Mouse (Mus musculus) effector memory CD4-positive, alpha-beta T cell, adult 7 months (primary cell): ENCODE data around the gene Unc93b1. TPM values are rescaled to one million over a fixed set of nuclear protein-coding genes. Genes with fewer than 3 reads are reported as not detected.

ENCODE experiments used
- polyA plus RNA-seq: library from polyadenylated mRNA; unstranded; fragments of 100-300 nt; shearing (Covaris generic); gene quantifications from one replicate; pipeline ENCODE4 v1.2.1, GENCODE M21; 2017

Unc93b1 gene
- polyA plus RNA-seq, result 37.0 TPM

DNA sequence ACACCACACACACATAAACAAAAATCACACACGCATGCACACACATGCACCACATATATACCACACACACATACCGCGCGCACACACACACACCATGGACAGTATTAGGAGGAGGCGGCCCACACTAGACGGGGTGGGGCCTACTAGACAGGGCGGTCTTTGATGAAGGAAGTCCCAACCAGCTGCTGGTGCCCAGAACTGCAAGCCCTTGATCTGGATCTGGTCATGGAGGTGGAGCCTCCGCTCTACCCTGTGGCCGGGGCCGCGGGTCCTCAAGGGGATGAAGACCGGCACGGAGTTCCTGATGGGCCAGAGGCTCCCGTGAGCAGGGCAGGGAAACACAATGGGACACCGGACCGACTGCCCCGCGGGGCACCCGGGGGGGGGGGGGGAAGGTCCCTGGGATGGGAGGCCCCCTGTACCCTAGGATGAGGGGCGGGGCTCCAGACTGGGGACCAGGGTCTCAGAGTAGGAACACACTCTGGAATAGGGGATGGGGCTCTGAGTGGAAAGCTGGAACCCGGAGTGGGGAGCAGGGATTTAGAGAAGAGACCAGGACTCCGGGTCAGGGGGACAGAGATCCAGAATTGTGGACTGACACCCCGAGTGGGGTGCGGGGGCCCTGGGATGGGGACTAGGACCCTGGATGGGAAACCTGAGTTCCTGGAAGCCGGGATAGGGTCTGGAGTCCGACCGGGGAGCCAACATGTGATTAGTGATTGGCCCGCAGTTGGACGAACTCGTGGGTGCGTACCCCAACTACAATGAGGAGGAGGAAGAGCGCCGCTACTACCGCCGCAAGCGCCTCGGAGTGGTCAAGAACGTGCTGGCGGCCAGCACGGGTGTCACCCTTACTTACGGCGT is at the start of gene Unc93b1:
TSS of gene Unc93b1 (plus strand) at position 155 of the 864 bp plus-strand sequence.

DNA sequence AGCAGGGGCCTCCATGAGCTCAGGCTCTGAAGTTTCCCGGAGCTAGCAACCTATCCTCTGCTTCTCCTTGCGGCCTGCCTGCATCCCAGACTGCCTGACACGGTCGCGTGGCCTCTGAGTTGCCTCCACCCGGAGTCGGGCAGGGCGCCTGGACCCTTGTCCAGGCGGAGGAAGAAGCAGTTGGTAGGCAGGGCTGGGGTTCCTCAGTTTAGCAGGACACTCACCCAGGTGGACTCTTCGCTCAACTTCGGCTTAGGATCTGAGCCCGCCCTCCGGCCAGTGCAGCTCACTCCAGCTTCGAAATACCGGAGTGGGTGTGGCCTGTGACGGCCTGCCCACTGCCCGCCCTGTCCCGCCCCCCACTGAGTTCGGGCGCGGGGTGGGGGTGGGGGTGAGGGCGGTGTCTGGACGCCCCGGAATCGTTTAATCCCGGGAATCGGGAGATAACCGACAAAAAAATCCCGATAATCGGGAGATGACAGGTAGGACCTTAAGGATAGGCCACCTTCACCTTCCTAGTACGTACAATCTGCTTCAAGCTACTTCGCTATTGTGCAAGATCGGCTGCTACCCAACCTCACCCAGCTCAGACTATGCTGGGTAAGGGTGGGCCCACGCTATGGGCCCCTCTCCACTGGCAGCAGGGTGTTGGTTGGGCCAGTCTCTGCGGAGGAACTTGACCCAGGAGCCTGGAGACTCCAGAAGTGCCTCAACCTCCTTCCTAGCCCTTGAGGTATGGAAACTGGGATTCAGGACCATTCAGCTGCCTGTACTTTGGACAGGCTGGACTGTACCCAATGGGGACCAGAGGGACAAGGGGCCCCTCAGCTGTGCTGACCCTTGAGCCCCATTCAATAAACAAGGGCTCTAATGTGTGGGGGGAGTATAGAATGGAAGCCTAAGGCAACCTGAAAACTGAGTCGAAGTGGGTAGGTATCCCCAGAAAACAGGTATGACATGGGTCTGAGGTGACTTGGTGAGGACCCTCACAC is 27.9 kb upstream of the Unc93b1 start, which contains the start of gene Tcirg1:
TSS of gene Tcirg1 (minus strand) at position 339 of the 992 bp plus-strand sequence.

DNA sequence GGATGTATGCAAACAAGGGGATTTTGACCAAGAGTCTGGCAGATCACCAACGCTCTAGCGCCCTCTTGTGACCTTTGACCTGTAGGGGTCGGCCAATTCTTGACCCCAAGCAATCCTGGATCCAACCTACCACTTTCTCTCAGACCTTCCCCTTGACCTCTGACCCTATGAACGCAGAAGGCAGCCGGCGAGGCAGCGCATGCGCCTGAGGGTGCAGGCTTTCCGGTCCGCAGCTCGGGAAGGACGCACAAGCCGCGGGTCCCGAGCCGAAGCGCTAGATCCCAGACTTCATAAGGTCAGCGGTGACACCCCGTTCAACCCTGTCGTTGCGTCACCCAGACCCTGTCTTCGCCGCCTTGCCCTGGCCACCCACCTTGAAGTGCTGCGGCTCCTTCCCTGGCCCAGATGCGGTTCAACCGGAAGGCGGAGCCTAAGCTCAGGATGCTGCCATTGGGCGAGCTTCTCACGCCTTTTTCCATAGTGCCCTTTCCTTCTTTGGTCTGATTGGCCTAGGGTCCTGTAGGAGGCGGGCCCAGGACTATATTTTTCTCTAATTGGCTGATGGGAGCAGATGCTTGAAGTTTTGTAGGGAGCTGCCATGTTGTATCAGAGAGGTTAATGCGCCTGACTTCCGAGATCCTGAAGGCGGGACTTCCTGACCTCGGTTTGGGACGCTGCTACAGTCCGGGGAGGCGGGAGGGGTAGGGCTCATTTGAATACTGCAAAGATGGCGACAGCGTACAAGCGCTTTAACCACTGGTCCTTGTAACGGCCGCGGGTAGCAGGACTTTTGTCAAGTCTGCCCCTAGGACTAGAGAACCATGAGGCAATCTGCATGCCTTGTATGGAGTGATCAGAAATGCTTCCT is 22.4 kb upstream of the Unc93b1 start, which contains the start of gene Ndufs8:
TSS of gene Ndufs8 (minus strand) at position 438 of the 868 bp plus-strand sequence.

DNA sequence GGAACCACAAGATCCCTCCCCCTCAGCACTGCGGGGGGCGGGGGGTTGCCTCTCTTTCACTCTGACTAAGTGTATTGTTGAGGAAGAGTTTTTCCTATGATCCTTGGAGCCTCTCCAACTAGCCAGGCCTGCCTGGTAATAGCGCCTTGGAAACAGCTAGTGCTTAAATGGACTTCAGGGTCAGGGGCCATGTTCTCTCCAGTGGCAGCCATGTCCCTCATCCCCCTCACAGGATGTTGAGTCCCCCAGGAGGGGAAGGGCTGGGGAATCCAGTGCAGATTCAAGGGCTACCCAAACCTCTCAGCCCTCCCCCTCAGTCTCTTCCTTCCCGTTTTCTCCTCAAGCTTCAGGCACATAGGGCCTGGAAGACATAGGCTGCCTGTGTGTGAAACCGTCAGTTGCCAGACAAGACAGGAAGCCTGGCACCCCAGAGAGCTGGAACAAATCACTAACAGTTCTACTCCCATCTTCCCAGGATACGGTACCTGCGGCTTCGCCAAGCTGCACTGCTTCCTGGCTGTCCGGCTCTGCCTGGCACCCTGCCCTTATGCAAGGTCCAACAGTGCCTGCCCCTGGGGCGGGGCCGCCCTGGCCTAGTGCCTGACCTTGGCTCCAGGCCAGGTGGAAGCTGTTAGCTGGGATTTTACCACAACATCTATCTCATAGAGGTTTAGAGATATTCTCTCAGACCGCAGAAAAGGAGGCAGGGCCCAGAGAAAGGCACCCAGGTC is 5.6 kb upstream of the Unc93b1 start, which contains the start of gene Aldh3b1:
TSS of gene Aldh3b1 (minus strand) at position 598 of the 731 bp plus-strand sequence.

DNA sequence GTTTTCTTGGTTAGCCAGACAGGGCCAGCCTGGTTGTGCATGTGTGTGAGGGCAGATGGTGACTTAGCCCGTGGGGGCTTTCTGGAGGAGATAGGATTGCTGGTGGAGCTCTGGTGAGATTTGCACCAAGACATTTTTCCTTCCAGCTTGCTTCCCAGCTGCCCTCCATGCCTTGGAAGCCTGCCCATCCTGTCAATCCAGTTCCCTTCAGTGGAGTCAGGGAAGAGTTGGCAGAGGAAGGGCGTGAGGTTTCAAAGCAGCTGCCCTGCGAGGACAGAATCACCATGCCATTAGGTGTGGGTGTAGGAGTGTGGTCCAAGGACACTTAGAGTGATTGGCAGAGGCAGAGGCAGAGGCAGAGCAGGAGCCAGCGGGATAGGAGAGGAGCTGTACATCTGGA is 23.5 kb downstream of the Unc93b1 start, which contains the start of gene Aldh3b3:
TSS of gene Aldh3b3 (plus strand) at position 176 of the 400 bp plus-strand sequence.

DNA sequence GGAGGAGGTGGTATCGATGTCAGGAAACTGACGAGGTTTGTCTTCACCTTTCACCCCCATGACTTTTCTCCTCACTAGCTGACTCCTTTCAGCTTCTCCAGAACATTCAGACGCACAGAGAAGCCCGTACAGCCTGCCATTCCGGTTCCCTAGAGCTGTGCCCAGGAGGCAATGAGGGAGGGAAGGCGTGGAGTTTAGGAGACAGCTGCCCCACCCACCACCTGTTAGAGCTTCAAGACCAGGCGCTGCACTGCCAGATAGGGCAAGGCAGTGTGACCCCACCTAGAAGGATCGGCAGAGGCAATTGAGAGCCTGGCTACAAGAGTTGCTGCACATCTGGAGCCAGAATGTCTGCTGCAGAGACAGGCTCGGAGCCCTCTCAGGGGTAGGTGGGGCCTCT is 37.2 kb downstream of the Unc93b1 start, which contains the start of gene Aldh3b2:
TSS of gene Aldh3b2 (plus strand) at position 100 of the 400 bp plus-strand sequence.

DNA sequence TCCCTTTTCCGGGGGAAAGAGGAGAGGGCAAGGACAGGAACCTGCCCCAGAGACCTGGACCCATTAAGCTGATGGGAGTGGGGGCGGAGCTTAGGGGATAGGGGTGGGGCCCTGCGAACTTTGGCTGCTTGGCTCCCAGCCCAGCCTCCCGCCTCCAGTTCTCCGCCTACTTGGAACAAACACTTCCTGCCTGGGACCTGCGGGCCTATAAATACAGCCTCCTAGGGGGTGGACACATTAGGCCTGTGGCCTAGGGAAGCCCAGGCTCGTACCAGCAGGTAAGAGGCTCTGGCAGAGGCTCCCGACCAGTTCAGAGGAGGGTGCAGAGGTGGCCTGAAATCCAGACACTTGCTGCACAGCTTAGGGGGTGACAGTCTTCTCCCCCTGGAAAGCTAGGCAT is 51.3 kb downstream of the Unc93b1 start, which contains the start of gene Acy3:
TSS of gene Acy3 (plus strand) at position 237 of the 400 bp plus-strand sequence.

DNA sequence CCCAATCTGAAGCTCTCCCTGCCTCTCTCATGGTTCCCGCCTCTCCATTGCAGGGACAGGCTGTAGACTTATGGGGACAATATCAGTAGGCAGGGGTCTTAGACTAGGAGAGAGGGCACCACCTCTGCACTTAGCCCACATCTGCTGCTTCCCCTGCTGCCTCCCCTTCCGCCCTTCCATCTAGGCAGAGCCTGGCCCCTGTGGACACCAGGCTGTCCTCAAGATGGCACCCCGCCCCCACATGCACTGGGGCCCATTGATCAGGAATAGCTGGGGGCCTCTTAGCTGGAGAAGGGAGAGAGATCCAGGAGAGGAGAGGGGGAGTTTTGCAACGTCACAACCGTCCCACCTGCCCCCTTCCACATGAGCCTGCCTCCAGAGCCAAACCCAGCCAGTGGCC is 57.4 kb downstream of the Unc93b1 start, which contains the start of gene Tbx10:
TSS of gene Tbx10 (plus strand) at position 337 of the 400 bp plus-strand sequence.

Other genes with a start within 250 kb of the Unc93b1 start
- 1.1 TPM for gene Lrp5, start 248.6 kb upstream of the Unc93b1 start, polyA plus RNA-seq
- gene 1810055G02Rik, start 226.9 kb upstream of the Unc93b1 start, polyA plus RNA-seq, result 28.5 TPM
- gene Kmt5b, start 167.8 kb upstream of the Unc93b1 start, polyA plus RNA-seq, result 69.6 TPM
- gene Chka, start 83.4 kb upstream of the Unc93b1 start, polyA plus RNA-seq, result 27.0 TPM
- 66.4 TPM for gene Tcirg1, start 28.1 kb upstream of the Unc93b1 start, polyA plus RNA-seq
- gene Ndufs8, start 22.4 kb upstream of the Unc93b1 start, polyA plus RNA-seq, result 118 TPM
- 0.20 TPM for gene Aldh3b1, start 5.4 kb upstream of the Unc93b1 start, polyA plus RNA-seq
- gene Aldh3b3, start 23.5 kb downstream of the Unc93b1 start, polyA plus RNA-seq, result 0.29 TPM
- gene Aldh3b2, start 37.1 kb downstream of the Unc93b1 start, polyA plus RNA-seq, result not detected
- gene Acy3, start 51.4 kb downstream of the Unc93b1 start, polyA plus RNA-seq, result not detected
- gene Tbx10, start 57.6 kb downstream of the Unc93b1 start, polyA plus RNA-seq, result not detected
- gene Nudt8, start 65.4 kb downstream of the Unc93b1 start, polyA plus RNA-seq, result 12.7 TPM
- gene Gm49405, start 65.4 kb downstream of the Unc93b1 start, polyA plus RNA-seq, result 0.85 TPM
- gene Doc2g, start 68.1 kb downstream of the Unc93b1 start, polyA plus RNA-seq, result 2.1 TPM
- 109 TPM for gene Ndufv1, start 77.6 kb downstream of the Unc93b1 start, polyA plus RNA-seq
- 392 TPM for gene Gstp1, start 102.8 kb downstream of the Unc93b1 start, polyA plus RNA-seq
- gene Gstp2, start 110.8 kb downstream of the Unc93b1 start, polyA plus RNA-seq, result not detected
- 42.6 TPM for gene Gstp3, start 124.4 kb downstream of the Unc93b1 start, polyA plus RNA-seq
- not detected for gene Cabp2, start 146.4 kb downstream of the Unc93b1 start, polyA plus RNA-seq
- gene Cdk2ap2, start 162.0 kb downstream of the Unc93b1 start, polyA plus RNA-seq, result 550 TPM
- 224 TPM for gene Pitpnm1, start 164.8 kb downstream of the Unc93b1 start, polyA plus RNA-seq
- gene Aip, start 190.7 kb downstream of the Unc93b1 start, polyA plus RNA-seq, result 157 TPM
- not detected for gene Gpr152, start 204.6 kb downstream of the Unc93b1 start, polyA plus RNA-seq
- not detected for gene Cabp4, start 208.8 kb downstream of the Unc93b1 start, polyA plus RNA-seq
- gene Coro1b, start 213.4 kb downstream of the Unc93b1 start, polyA plus RNA-seq, result 214 TPM
- 375 TPM for gene Ptprcap, start 218.4 kb downstream of the Unc93b1 start, polyA plus RNA-seq
- gene Rps6kb2, start 228.2 kb downstream of the Unc93b1 start, polyA plus RNA-seq, result 57.9 TPM
- gene Carns1, start 240.3 kb downstream of the Unc93b1 start, polyA plus RNA-seq, result 13.1 TPM